Mouse (Mus musculus): ENCODE data around the gene Hc.

Hc gene

DNA sequence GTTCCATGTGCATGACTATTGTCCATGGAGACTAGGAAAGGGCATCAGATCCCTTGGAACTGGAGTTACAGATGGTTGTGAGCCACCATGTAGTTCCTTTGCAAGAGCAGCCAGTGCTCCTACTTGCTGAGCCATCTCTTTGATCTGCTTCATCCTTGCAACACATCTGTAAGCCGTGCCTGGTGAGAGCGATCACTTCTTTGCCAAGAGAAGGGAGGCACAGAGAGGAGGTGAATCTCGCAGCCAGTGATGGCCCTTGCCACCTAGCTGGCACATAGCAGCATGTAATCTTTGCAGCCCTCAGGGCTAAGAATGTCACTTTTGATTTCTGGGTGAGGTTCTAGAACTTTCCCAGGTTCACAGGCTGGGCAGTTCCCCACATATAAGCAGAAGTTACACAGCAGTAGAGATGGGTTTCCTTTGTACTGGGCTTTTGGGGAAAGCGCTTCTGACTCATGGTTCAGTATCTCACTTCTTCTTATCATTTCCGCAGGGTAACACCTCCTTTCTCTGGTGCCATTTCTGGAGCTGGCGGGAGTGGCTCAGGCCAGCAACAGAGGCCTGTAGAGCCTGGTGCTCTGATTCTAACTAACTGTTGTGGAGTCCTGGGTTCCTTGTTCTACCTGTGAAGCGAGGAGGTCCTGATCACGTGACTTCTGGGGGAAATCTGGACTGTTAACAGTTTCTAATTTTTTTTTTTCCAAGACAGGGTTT lies 84.1 kb downstream of the Hc start:
- DNase-seq (ENCODE audit: extremely low spot score), result no peak

DNA sequence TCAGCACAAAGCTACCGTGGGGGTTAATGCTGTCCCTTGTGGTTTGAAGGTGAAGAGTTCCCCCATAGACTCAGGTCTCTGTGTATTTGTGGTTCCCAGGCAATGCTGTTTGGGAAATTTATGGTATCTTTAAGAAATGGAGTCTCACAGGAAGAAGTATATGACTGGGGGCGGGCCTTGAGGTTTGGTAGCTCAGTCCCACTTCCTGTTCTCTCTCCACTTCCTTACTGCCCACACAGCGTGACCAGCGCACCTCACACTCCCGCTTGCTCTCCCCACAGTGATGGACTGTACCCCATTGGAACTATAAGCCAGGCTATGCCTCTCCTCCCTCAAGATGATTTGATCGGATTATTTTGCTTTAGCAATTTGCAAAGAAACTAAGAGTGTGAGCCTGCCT lies 84.8 kb downstream of the Hc start:
- DNase-seq (ENCODE audit: extremely low spot score), result no peak

- DNase-seq (ENCODE audit: extremely low spot score), result no peak
Measured at GRCm38 (mm10) chr2:34973087-34973486, 88.2 kb downstream of the Hc start.

DNA sequence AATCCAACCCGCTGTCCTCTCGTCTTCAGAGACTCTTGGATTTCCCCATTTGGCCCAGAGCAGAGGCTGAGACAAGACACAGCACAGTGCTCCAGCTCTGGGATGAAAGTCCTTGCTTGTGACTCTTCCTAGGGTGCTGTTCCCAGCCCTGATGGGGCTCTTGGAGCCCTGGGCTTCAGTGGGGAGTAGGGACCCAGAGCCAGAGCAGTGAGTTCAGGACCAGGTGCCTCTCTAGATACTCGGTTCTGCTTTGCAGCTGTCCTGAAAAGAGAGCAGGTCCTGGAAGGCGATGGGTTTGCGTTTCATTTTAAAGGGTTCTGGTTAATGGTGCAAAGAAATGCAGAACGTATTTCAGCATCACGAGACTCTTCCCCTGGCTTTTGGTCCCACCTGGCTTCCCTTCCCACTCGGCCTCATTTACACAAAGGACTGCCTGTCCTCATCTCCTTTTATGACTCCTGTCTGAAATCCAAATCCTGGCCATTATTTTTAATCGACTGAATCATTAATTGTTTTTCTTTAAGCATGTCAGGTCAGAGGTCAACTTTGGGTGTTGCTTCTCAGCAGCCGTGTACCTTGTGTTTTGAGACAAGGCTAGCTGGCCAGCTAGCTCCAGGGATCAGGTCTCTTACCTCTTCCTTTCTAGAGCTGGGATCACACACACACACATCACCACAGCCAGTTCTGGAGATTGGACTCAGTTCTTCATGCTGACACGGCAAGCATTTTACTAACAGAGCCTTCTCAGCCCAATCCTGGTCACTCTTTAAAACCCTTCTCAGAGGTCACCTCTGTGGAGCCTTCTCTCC lies 90.0 kb downstream of the Hc start:
- no peak for DNase-seq (ENCODE audit: extremely low spot score)

DNA sequence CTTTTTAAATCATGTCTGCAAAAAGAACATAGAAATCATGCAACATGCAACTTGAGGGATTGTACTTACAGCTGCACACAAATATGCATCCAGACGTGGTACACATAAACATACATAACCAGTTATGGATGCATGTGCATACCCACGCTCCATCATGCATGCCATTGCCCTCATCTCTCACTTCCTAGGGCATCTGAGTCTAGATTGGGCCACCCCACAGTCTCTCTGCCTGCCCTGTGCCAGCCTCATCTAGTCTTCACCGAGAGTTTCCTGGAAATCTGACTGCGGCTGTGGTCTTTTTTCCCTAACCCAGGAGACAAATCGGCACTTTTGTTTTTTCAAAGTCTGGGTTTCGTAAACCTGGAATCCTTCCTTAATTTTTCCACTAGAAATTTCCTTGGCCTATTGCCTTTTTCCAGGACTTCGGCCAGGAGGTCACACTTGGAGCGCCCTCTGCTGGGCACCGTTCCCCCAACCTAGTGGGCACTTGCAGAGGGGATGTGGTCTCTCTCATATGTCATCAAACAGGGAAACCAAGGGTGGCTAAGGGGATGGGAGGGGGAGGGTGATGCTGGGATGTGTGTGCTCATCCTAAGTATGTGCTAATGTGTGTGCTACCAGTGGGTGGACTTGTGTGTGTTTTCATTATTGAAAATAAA lies 91.0 kb downstream of the Hc start:
- peak; percentile 78 for DNase-seq (ENCODE audit: extremely low spot score)

GRCm38 (mm10) chr2:34969166-34969565 lies 92.1 kb downstream of the Hc start:
- DNase-seq (ENCODE audit: extremely low spot score), result no peak

DNA sequence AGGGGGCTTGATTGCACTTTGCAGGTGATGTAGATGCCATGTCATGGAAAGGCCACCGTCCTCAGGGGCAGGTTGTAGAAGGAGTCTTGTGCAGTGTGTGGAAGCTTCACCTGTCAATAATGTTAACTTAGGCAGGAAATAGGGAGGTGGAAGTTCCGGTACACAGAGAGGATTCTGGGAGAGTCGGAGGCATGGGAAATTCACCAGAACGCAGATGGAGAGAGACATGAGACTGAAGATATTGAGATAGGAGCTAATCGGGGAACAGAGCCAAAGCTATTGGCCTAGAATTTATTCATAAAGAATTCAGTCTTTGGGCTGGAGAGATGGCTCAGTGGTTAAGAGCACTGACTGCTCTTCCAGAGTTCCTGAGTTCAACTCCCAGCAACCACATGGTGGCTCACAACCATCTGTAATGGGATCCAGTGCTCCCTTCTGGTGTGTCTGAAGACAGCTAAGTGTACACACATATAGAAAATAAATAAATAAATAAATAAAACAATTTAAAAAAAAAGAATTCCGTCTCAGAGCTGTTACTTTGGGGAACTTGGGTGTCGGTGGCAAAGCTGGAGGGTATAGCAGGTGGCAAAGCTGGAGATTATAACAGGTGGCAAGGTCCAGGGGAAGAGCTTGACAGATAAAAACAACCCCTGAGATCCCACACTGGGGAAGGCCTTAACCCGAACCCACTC lies 94.8 kb downstream of the Hc start:
- no peak for DNase-seq (ENCODE audit: extremely low spot score)

DNA sequence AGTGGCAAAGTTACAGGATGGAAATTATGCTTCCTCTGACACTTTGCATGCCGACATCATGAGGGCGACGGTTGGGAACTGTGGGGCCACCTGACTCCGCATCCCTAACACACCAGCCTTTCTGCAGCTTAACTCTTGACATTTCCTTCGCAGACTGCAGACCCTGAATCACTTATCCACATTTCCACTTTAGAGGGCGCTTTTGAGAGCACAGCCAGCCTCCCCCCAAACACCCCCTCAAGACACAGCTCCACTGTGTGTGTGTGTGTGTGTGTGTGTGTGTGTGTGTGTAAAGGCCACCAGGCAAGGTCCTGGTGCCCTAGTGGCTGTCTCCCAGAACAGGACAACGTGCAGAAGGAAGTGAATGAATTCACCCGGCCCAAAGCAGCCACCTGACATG lies 95.4 kb downstream of the Hc start:
- no peak for DNase-seq (ENCODE audit: extremely low spot score)

- peak; percentile 46 for DNase-seq (ENCODE audit: extremely low spot score)
Measured at GRCm38 (mm10) chr2:34965293-34965692, 95.9 kb downstream of the Hc start.

DNA sequence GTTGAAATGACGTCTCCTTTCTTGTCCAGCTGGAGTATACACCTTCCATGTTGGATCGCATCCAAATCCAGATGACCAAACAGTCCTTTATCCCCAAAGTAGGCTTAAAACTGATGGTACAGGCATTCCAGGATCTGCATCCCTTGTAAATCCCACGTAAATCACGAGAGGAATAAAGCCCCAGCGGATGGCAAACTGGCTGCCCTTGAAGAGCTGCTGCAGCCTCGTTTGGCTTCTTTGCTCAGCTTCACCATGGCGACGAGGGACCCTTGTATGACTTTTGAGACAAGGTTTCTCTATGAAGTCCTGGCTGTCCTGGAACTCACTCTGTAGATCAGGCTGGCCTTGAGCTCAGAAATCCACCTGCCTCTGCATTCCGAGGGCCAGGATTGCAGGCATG lies 96.6 kb downstream of the Hc start:
- no peak for DNase-seq (ENCODE audit: extremely low spot score)

DNA sequence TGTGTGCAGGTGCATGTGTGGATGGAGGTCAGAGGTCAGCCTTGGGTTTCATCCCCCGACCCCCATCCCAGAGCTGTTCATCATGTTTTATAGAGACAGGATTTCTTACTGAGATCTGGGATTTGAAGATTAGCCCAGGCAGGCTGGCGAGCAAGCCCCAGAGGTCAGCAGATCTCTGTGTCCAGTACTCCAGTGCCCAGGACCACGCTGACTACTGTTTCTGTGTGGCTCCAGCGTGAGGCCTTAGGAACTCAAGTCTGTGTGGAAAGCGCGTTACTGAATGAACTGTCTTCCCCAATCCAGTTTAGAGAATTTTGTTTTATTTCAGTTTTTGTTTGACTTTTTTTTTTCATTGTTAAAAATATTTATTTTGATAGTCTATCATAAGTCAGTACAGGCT lies 97.0 kb downstream of the Hc start:
- no peak for DNase-seq (ENCODE audit: extremely low spot score)

DNA sequence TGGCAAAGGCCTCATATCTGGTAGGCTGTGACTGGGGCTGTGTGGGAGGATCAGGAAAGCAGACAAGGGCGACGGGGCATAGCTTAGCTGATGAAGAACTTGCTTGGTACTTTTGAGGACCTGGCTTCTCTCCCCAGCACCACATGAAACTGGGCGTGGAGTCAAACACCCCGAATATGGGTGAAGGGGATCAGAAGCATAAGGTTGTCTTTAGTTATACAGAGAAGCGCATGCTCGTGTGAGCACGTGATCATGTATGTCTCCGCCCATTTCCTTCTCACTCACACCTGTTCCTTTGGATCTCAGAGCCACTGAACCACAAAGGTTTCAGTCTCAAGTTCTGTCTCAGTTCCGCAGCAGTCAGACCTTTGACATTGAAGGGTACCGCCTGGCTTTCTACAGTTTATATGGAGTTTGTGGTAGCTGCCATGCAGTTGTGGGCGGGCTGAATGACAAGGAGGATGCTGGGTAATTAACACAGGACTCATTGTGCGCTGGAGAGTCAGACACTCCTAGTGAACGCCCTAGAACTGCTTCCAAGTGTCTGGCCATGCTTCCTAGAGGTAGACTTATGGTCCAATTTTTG lies 97.8 kb downstream of the Hc start:
- no peak for DNase-seq (ENCODE audit: extremely low spot score)

GRCm38 (mm10) chr2:34962893-34963292 lies 98.3 kb downstream of the Hc start:
- DNase-seq (ENCODE audit: extremely low spot score), result no peak

DNA sequence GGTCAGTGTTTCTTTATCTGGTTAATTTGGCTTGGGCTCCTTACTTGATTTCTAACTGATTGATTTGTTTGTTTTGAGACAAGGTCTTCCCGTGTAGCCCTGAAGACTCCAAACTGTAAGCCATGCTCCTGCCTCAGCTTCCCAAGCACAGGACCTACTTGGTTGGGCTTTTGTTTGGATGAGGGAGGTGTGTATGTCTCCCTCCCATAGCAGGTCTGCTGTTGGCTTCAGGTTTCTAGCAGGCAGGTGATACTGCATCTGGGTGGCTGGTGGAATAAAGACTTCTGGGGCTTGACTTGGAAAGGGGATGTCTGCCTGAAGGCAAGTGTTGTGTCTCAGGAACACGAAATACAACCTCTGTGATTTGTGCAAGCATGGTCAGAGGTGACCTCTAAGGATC lies 99.0 kb downstream of the Hc start:
- DNase-seq (ENCODE audit: extremely low spot score), result no peak

DNA sequence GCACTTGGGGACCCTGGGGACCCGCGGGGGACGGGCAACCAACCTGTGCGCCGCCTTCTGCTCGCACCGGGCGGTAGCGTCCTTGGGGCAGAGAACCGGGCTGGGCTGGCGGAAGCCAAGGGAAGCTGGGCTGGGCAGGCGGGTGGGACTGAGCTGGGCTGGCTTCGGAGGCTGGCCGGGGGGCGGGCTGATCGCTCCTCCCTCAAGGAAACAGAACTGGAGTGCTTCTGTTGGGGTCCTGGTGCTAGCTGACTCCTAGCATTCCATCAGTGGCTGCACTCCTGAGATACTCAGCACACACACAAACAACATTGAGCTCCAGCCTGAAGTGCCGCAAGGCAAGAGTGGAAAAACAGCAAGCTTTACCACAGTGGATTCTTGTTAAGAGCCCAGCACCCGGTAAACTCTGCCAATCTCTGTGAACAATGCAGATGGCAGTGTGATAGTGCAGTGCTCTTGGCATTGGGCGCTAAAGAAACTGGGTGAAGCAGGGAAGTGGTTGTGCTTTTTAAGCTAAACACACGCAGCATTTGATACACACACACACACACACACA lies 99.7 kb downstream of the Hc start, which contains the start of gene Traf1:
Gene Traf1 (minus strand): TSS at position 292 of the 556 bp plus-strand sequence.
- DNase-seq (ENCODE audit: extremely low spot score), result no peak

DNA sequence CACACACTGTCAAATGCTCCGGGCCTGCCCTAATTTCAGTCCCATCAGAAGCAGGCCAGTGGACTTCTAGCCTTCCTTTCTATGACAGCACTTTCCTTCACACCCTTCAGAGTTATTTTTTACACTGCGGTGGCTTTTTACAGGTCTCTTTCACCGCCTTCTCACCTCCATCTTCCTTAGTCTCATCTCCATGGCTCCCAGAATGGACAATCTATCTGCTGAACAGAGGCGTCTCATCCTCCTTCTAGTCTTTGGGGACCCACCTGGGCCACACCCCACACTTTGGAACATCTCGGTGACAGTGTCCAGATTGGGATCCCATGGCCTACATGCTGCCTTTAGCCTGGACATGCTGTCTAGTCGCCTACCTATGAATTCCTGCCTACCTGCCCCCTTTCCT lies 100.3 kb downstream of the Hc start:
- no peak for DNase-seq (ENCODE audit: extremely low spot score)

GRCm38 (mm10) chr2:34960466-34960865 lies 100.8 kb downstream of the Hc start:
- no peak for DNase-seq (ENCODE audit: extremely low spot score)

DNA sequence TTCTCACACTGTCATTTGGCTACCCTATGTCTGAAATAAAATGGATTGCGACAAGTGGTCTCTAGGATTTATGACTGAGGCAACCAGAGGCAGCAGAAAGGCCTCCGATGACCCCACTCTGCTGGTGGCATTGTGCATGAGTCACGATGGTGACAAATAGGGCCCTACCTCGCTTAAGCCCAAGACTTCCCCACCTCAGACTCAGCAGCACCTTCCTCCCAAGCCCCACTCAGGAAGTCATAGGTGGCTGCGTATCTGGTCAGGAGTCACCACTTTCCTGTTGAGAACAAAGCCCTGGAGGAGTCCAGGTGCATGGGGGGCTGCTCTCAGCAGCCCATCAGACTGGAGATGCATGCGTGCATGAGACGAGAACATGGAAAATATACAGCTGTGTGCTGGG lies 102.7 kb downstream of the Hc start:
- no peak for DNase-seq (ENCODE audit: extremely low spot score)

DNA sequence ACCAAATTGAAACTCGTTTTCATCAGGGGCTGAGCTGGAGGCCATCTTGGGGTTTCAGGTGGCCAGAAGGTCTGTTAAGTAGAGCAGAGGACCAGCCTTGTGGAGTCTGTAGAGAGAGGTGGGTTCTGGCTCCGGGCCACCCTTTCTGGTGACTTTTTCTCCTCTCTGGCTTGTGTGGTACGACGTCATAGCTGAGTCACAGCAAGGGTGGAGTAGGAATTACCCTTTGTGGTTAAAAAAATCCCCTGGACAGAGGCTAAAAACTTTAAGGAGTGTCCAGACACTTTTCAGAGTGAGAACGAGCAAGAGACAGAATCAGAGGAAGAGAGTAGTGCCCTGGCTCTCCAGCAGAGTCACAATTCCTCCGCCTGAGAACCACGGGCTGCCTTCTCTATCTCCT lies 103.2 kb downstream of the Hc start:
- DNase-seq (ENCODE audit: extremely low spot score), result no peak

- DNase-seq (ENCODE audit: extremely low spot score), result no peak
Measured at GRCm38 (mm10) chr2:34957405-34957804, 103.8 kb downstream of the Hc start.

- no peak for DNase-seq (ENCODE audit: extremely low spot score)
Measured at GRCm38 (mm10) chr2:34956941-34957340, 104.3 kb downstream of the Hc start.

GRCm38 (mm10) chr2:34954344-34954743 lies 106.9 kb downstream of the Hc start:
- DNase-seq (ENCODE audit: extremely low spot score), result no peak
